Mouse (Mus musculus): ENCODE measurements around the gene Cln6. TPM values are rescaled to one million over a fixed set of nuclear protein-coding genes. Genes with fewer than 3 reads are reported as not detected.
A peak's percentile ranks its signal among the peaks of the same experiment; 100 is the strongest.

Gene Cln6
- total and polyA plus RNA-seq, 2 experiments = 1.2 to 9.1 TPM

GRCm38 (mm10) chr9:62835705-62836446, 2.7 kb upstream of the Cln6 start:
- 54% methylated on average over 4 of the region's 4 CpGs for WGBS
- peaks cover 2% of the 10 kb centered on the region for H3K4me1 ChIP-seq (ENCODE audit: control insufficient read depth, insufficient read depth, low read length)
- H3K27me3 ChIP-seq (ENCODE audit: control insufficient read depth, insufficient read depth, low read length) = no peaks in the 10 kb centered on the region
- TF ChIP-seq CTCF (IDR thresholded peaks at IDR 0.05; ENCODE audit: low read depth, low read length) (no peak), POLR2A (IDR thresholded peaks at IDR 0.05; ENCODE audit: extremely low read depth, insufficient read depth, low read length) (no peak)
- H3K9ac ChIP-seq (ENCODE audit: low read depth, low read length) = no peak overlapping the region
- H3K79me2 ChIP-seq (ENCODE audit: control insufficient read depth, insufficient read depth, low read length) = no peaks in the 10 kb centered on the region
- no peak overlapping the region for H3K4me3 ChIP-seq (ENCODE audit: insufficient read depth, low read depth, low read length)
- no peak overlapping the region for H3K27ac ChIP-seq (replicated peaks; ENCODE audit: insufficient read depth, low read depth, low read length)
- no peaks in the 10 kb centered on the region for H3K36me3 ChIP-seq (ENCODE audit: control insufficient read depth, insufficient read depth, low read length)
- DNase-seq (ENCODE audit: extremely low read depth, low read depth, low spot score) = peak; percentile 37

GRCm38 (mm10) chr9:62837611-62838010, 974 bp upstream of the Cln6 start:
- 71% methylated on average over 3 of the region's 3 CpGs for WGBS
- H3K4me3 ChIP-seq (ENCODE audit: insufficient read depth, low read depth, low read length) = no peak overlapping the region
- no peak overlapping the region for H3K27ac ChIP-seq (replicated peaks; ENCODE audit: insufficient read depth, low read depth, low read length)

GRCm38 (mm10) chr9:62838146-62838505, 459 bp upstream of the Cln6 start:
- WGBS = 31% methylated on average over 8 of the region's 8 CpGs
- peak overlapping the region; percentile 42 for H3K27ac ChIP-seq (replicated peaks; ENCODE audit: insufficient read depth, low read depth, low read length)

More at GRCm38 (mm10) chr9:62837611-62838010, 974 bp upstream of the Cln6 start:
- TF ChIP-seq POLR2A (IDR thresholded peaks at IDR 0.05; ENCODE audit: extremely low read depth, insufficient read depth, low read length) (no peak), CTCF (IDR thresholded peaks at IDR 0.05; ENCODE audit: low read depth, low read length) (no peak)
- H3K9ac ChIP-seq (ENCODE audit: low read depth, low read length) = no peak overlapping the region
- no peaks in the 10 kb centered on the region for H3K27me3 ChIP-seq (ENCODE audit: control insufficient read depth, insufficient read depth, low read length)
- no peaks in the 10 kb centered on the region for H3K36me3 ChIP-seq (ENCODE audit: control insufficient read depth, insufficient read depth, low read length)
- H3K79me2 ChIP-seq (ENCODE audit: control insufficient read depth, insufficient read depth, low read length) = no peaks in the 10 kb centered on the region
- peaks cover 2% of the 10 kb centered on the region for H3K4me1 ChIP-seq (ENCODE audit: control insufficient read depth, insufficient read depth, low read length)
- no peak for DNase-seq (ENCODE audit: extremely low read depth, low read depth, low spot score)

GRCm38 (mm10) chr9:62839172-62839770, 686 bp downstream of the Cln6 start:
- DNase-seq (ENCODE audit: extremely low read depth, low read depth, low spot score) = peak; percentile 85
- peak overlapping the region; percentile 87 for H3K9ac ChIP-seq (ENCODE audit: low read depth, low read length)
- 10% methylated on average over 14 of the region's 14 CpGs for WGBS
- peak overlapping the region; percentile 65 for H3K4me3 ChIP-seq (ENCODE audit: insufficient read depth, low read depth, low read length)
- H3K4me1 ChIP-seq (ENCODE audit: control insufficient read depth, insufficient read depth, low read length) = peaks cover 2% of the 10 kb centered on the region
- peak overlapping the region; percentile 30; the same call in 1 of the 2 replicates for H3K27ac ChIP-seq (replicated peaks; ENCODE audit: insufficient read depth, low read depth, low read length)
- H3K27me3 ChIP-seq (ENCODE audit: control insufficient read depth, insufficient read depth, low read length) = no peaks in the 10 kb centered on the region
- H3K79me2 ChIP-seq (ENCODE audit: control insufficient read depth, insufficient read depth, low read length) = no peaks in the 10 kb centered on the region
- no peak for TF ChIP-seq POLR2A (IDR thresholded peaks at IDR 0.05; ENCODE audit: extremely low read depth, insufficient read depth, low read length)
- no peak for TF ChIP-seq CTCF (IDR thresholded peaks at IDR 0.05; ENCODE audit: low read depth, low read length)
- no peaks in the 10 kb centered on the region for H3K36me3 ChIP-seq (ENCODE audit: control insufficient read depth, insufficient read depth, low read length)

More at GRCm38 (mm10) chr9:62838146-62838505, 459 bp upstream of the Cln6 start:
- Histone ChIP-seq H3K36me3 (ENCODE audit: control insufficient read depth, insufficient read depth, low read length) (no peaks in the 10 kb centered on the region), H3K79me2 (ENCODE audit: control insufficient read depth, insufficient read depth, low read length) (no peaks in the 10 kb centered on the region), H3K4me3 (ENCODE audit: insufficient read depth, low read depth, low read length) (peak overlapping the region; percentile 65; the same call in 1 of the 2 replicates), H3K27me3 (ENCODE audit: control insufficient read depth, insufficient read depth, low read length) (no peaks in the 10 kb centered on the region), H3K9ac (ENCODE audit: low read depth, low read length) (no peak overlapping the region), H3K4me1 (ENCODE audit: control insufficient read depth, insufficient read depth, low read length) (peaks cover 2% of the 10 kb centered on the region)
- no peak for DNase-seq (ENCODE audit: extremely low read depth, low read depth, low spot score)
- no peak for TF ChIP-seq CTCF (IDR thresholded peaks at IDR 0.05; ENCODE audit: low read depth, low read length)
- no peak for TF ChIP-seq POLR2A (IDR thresholded peaks at IDR 0.05; ENCODE audit: extremely low read depth, insufficient read depth, low read length)

- WGBS = 90% methylated on average over 10 of the region's 10 CpGs
- DNase-seq (ENCODE audit: extremely low read depth, low read depth, low spot score) = no peak
- H3K27ac ChIP-seq (replicated peaks; ENCODE audit: insufficient read depth, low read depth, low read length) = no peak overlapping the region
- no peaks in the 10 kb centered on the region for H3K27me3 ChIP-seq (ENCODE audit: control insufficient read depth, insufficient read depth, low read length)
- no peak for TF ChIP-seq CTCF (IDR thresholded peaks at IDR 0.05; ENCODE audit: low read depth, low read length)
- TF ChIP-seq POLR2A (IDR thresholded peaks at IDR 0.05; ENCODE audit: extremely low read depth, insufficient read depth, low read length) = no peak
- H3K4me1 ChIP-seq (ENCODE audit: control insufficient read depth, insufficient read depth, low read length) = peaks cover 2% of the 10 kb centered on the region
- H3K9ac ChIP-seq (ENCODE audit: low read depth, low read length) = no peak overlapping the region
- no peak overlapping the region for H3K4me3 ChIP-seq (ENCODE audit: insufficient read depth, low read depth, low read length)
- no peaks in the 10 kb centered on the region for H3K36me3 ChIP-seq (ENCODE audit: control insufficient read depth, insufficient read depth, low read length)
- no peaks in the 10 kb centered on the region for H3K79me2 ChIP-seq (ENCODE audit: control insufficient read depth, insufficient read depth, low read length)
Observed at GRCm38 (mm10) chr9:62843356-62844024, 4.9 kb downstream of the Cln6 start.

Data from liver, adult 2 months (tissue).